Mouse (Mus musculus) MN1 (cell line): ENCODE measurements at regions not wholly inside any gene's neighbourhood (a gene's known extent, or its start where the extent isn't known, plus 50 kb on each side); places are given as distances from the start of the nearest gene placed in this dataset.
"Not testable (repeated sequence)": the region's sequence is repeated elsewhere in the genome, so short reads cannot be mapped to it uniquely, and the experiment has no call there.

Experiments used
- DNase-seq: peaks from one replicate; pipeline ENCODE4 v3.0.0-alpha.2; 2016; ENCODE audit warnings: low spot score

DNA sequence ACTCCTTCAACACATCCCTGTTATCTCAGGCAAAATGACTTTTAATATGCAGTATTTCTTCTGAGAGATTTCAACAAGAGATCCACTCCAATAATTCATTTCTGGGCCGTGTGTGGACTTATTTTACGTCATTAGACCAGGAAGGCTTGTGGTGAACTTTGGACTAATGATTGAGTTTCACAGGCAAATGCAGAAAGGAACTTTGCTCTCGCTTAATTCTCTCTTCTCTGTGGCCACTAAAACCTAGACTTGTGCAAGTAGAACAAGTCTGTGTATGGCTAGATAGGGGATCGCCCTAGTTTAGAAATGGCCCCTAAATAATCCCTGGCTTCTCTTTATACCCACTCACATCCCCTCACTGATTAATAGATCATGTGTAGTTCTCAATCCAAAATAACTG, 50.6 kb upstream of the Ppp1r12a start:
- no peak for DNase-seq

DNA sequence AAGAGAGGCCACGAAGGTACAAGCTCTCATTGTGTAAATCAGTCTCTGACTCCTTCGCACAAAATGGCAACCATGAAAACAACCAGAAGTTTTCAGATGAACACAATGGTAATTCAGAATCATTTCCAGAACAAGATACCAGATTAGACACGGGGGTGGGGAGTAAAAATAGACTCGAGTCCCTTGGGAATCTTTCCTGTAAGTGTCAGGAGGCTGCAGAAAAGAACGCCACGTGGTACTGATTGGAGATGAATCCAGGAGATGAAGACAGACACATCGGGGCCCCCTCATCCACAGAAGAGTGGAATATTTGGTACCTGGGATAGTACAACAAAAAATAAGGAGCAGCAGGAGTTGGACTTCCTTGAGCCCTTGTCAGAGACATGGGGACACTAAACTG, 51.1 kb upstream of the Ppp1r12a start:
- no peak for DNase-seq

GRCm38 (mm10) chr10:108110197-108110596, 51.8 kb upstream of the Ppp1r12a start:
- DNase-seq: no peak

DNA sequence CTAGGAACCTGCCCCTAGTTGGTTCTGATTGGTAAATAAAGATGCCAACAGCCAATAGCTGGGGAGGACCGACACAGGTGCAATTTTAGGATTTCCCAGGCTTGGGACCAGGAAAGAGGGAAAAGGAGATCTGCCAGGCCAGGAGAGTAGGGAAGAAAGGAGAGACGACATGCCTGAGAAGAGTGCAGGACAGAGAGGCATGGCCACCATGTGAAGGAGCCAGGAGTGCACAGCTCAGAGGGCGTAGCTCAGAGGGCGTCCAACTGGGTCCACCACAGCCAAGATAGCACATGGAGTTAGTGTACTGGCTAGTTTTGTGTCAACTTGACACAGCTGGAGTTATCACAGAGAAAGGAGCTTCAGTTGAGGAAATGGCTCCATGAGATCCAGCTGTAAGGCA, 53.5 kb upstream of the Ppp1r12a start:
- DNase-seq: not testable (repeated sequence)

DNA sequence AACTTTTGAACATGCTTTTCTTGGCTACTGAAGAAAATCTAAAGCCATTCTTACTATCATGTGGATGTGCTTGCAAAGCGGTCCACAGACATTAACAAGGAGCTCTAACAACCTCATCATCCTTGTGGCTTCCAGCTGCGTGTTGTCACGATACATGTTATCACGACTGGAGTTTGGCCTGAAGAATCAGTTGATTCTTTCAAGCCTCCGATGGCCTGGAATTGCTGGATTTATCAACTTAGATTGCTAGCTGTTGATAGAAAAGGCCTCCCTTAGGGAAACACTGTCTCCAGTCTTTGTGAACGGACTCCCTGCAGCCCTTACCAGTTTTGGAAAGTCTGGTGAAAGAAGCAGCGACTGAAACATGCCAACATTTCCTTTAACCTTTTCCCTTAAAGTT, 60.5 kb upstream of the Ppp1r12a start:
- DNase-seq: no peak

DNA sequence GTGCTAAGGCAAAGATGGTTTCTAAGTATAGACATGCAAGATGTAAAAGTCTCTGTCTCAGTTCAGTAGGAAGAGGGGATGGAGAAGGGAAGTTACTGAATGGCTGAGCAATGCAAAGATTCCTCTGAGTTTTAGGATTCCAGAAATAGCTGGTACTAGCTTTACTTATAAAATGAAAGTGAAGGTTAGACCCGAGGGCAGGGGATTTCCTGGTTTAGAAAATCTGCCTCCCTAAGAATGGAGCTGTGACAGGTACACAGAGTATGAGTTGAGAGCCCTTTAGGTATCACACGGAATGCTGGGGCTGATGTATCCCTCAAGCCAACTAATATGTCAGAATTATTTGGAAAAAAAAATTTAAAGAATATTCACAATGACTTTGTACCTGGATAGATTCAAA, 69.0 kb upstream of the Ppp1r12a start:
- DNase-seq: no peak

DNA sequence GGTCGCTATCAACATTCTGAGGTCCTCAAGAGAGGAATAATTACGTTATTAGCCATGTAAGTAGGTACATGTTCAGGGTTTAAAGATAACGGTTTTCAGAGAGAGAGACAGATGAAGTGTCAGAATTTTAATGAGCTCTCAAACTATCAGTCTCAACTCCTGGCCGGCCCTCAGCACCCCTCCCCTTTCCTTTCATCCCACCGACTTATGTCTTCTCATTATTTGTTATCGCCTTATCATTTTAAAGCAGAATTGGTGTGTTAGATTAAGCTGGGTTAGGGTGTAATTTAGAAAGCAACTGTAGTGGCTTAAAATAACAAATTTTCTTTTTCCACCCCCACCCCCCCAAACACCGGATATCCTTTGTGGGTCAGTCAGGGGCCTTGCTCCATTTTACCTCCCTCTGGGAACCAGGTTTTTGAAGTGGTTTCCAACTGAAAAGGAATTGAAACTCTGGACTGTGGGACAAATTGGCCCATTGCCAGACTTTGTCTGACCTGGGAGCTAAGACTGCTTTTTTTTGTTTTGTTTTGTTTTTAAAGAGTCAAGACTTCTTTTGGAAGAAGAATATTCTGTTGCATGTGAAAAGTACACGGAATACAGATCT, 72.5 kb upstream of the Ppp1r12a start:
- peak; percentile 22 for DNase-seq

- no peak for DNase-seq
Measured at GRCm38 (mm10) chr10:108088883-108089282, 73.1 kb upstream of the Ppp1r12a start.

DNA sequence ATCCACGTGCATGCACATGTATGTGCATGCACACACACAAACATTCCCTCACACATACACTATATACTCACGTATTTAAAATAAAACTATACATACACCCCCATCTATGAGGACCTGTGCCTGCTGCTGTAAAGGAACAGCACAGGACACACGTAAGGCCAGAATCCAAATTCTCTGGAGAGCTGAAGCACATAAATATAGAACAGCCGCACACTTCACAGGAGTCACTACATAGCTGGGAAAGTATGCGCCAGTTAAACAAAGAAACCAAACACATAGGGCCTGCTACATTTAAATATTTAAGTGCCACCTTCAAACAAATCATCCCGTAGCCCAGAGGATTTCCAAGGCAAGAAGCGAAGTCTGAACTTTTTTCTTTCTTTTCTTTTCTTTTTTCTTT, 73.8 kb upstream of the Ppp1r12a start:
- DNase-seq: no peak

- no peak for DNase-seq
Measured at GRCm38 (mm10) chr10:108083220-108083619, 78.8 kb upstream of the Ppp1r12a start.

DNA sequence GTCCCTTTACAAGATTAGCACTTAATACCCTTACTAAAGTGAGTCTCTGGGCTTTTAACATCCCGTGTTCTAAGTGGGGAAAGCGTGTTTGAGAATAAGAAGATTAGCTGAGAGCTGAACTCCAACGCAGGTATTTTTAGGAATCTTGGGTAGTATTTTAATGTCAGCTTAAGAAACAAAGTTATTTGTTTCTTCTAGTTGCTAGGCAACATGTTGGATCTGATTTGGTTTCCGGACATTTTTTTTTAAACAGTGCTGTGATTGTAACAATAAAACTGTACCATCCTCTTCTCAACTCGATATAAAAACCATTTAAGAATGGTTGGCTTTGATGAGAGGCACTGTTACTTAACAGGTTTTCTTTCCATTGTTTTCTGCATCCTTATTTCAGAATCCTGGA, 86.8 kb upstream of the Ppp1r12a start:
- DNase-seq: no peak

DNA sequence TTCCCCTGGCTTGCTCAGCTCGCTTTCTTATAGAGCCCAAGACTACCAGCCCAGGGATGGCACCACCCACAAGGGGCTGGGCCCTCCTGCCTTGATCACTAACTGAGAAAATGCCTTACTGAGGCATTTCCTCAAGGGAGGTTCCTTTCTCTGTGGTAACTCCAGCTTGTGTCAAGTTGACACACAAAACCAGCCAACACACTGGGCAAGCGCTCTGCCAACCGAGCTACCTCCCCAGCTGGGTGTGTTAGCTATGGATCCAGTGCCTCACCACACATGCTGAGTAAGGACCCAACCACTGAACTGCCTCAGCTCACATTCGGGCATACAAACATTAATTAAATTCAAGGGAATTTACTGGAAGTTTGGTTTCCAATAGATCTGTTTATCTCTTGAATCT, 88.2 kb upstream of the Ppp1r12a start:
- no peak for DNase-seq

DNA sequence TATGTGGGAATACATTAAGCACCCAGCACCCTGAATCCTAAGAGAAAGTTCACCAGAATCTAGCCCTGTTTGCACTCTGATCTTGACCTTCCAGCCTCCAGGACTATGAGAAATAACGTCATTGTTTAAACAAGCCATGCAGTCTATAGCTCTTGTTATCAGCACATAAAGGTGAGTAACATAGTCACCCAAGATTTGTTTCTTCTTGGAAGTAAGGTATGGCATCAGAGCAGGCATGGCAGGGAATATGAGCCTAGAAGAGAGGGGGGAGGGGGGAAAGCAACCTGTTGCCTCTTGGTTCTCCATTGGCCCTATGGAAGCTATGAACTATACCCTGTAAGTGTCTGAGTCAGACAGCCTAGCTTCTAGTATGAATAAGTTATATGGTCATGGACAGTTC, 89.8 kb upstream of the Ppp1r12a start:
- no peak for DNase-seq

DNA sequence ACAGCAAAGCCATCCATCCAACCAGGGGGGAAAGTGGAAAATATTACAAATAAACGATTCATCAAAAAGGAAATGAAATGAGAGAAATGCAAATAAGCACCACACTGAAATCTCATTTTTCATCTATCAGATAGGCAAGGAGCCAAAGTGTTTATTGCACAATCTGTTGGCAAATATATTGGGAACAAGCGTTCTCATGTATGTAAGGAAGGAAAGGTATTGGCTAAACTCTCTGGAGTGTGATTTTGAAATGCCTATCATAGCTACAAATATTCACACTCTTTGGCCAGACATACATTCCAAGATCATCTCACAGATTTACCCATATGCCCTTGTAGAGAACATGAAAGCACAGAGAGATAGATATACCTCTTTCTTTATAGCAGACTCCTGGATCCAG, 90.6 kb upstream of the Ppp1r12a start:
- DNase-seq: no peak

DNA sequence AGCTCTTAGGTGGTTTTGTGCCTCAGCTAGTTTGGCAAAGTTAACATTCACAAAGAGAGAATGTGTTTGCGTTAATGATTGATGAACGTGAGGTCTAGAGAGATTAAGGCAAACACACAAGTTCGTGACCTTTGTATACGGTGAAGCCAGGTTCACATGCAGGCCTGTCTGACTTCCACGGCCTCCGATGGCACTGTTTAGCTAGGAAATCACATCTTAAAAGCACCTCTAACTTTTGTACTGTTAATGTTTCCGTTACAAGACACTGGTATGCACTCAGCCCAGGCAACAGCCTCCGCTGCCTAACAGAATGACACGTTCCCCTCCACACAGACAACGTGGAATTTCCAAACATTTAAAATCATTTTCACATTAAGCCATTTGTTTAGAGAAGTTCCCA, 94.3 kb upstream of the Ppp1r12a start:
- no peak for DNase-seq

GRCm38 (mm10) chr10:108066241-108066640, 95.8 kb upstream of the Ppp1r12a start:
- no peak for DNase-seq

DNA sequence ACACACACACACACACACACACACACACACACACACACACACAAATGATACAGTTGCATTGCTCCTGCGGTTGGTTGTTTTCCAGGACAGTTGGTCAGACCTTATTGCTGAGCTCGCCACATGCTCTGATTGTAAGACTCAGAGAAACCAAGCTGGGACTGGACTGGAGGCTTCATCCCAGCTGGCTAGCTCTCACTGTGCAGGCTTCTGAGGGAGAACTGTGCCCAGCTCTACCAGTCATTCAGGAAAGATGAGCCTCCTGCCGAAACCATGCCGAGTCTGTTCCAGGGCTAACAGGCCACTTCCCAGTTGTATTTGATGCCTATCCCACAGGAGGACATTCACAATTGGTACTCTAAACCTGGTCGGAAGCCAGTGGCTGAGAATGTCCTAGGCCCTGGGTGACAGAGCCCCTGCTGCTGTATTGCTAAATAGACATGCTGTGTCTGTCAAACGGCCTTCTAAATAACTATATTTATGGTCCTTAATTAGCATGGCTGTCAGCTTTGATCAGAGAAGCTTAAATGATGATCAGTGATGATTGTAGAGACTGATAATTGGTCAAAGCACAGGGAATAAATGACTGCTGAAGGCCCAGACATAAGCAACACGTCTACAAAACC, 100.1 kb upstream of the Ppp1r12a start:
- peak; percentile 35 for DNase-seq

GRCm38 (mm10) chr10:108060554-108060953, 101.4 kb upstream of the Ppp1r12a start:
- no peak for DNase-seq

- DNase-seq: no peak
Measured at GRCm38 (mm10) chr10:108051637-108052036, 110.4 kb upstream of the Ppp1r12a start.

DNA sequence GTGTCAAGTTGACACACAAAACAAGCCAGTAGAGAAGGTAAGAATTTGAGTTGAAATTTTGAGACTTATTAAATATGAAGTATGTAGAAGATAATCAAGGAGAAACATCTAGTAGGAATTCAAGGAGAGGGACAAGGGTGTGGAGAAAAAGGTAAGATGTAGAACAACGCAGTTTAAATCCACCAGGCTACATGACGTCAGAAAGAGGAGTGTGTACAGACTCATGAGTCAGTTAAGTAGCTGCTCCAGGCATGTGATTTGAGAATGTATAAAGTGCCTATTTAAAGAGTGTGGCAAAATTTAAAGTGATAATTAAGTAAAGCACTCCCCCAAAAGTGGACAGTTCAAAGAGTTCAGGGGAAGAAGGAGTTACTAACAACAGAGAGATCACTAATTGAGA, 113.6 kb upstream of the Ppp1r12a start:
- no peak for DNase-seq

DNA sequence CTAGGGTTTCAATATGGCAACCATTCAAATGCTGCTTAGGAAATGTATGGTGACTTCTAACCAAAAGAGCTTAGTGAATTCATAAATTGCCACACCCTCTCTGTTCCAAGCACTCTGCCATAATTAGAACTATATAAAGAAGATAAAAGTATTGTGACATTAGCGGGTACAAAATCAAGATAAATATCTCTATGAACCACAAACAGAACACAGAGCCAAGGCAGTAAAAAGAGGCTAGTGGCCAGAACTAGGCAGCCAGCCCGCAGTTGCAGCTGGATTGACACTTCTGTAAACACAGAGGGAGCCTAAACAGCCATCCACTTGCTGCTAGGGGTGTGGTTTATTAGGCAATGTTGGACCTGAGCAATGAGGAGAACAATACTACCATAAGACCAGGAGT, 118.5 kb upstream of the Ppp1r12a start:
- DNase-seq: peak; percentile 67

DNA sequence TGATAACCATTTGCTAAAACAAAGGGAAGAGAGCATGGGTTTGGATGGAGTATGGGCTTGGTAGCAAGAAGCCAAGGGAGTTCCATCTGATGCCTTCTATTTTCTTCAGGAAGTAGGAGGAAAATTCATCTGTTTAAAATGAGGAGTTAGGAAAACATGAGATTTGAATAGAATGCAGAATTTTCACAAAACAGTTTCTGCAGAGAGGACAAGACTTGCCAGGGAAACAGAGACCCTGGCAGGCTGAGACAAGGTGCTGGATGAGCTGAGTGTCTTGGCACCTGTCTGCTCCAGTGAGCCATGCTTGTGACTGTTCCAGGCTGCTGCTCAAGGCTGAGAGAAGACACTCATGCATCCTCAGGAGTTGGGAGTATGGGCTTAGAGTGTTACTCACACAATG, 122.0 kb upstream of the Ppp1r12a start:
- no peak for DNase-seq

DNA sequence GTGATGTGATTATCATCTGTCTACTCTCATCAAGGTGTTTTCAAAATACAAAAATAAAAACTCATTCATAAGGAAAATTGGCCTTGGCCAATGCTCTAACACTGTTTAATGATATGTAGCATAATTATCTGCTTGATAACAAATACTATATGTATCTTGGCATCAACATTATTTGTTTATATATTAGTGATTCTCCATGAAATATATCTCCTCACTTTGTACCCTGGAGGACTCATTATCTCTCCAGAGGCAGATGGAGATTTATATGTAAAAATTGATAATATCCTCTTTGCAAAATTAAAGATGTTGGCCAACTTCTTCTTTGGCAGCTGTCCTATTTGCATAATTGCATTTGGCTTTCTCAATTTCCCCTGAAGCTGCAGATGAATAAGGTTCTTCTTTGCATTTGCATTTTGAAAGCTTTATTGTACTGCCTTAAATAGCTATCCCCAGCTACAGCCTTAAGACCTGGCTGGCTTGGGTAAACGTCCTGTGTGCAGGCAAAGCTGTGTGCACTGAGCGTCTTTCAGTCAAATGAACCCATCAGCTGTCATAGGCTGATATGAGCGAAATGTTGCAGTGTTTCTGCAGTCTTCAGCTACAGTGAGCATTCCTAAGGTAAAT, 124.7 kb upstream of the Otogl start:
- DNase-seq: no peak

- no peak for DNase-seq
Measured at GRCm38 (mm10) chr10:108034068-108034467, 122.1 kb upstream of the Otogl start.
